Mouse (Mus musculus): Measurements from ENCODE around the gene Misp.

GRCm38 (mm10) chr10:79797326-79797725 lies 23.5 kb upstream of the Misp start:
- no peak for TF ChIP-seq CTCF (IDR thresholded peaks at IDR 0.05; ENCODE audit: extremely low read depth, insufficient read length, insufficient replicate concordance, low read depth, low read length)
- no peak for TF ChIP-seq POLR2A (IDR thresholded peaks at IDR 0.05; ENCODE audit: low read depth, low read length)
